Mouse (Mus musculus) olfactory bulb, adult 2 months (tissue): ENCODE data around the gene Cdca4.

Source experiments
- CTCF ChIP-seq: fragments of 200-500 bp; IDR thresholded peaks from 2 replicates; pipeline ENCODE4 v1.5.1; 2012; ENCODE audit warnings: low read depth, mild to moderate bottlenecking, low read length, moderate library complexity; ENCODE audit not compliant: insufficient read depth
- POLR2A ChIP-seq: fragments of 200-500 bp; IDR thresholded peaks from 2 replicates; pipeline ENCODE4 v1.6.1; 2012; ENCODE audit warnings: mild to moderate bottlenecking, low read depth, low read length, moderate library complexity; ENCODE audit not compliant: insufficient read depth

GRCm38 (mm10) chr12:112867106-112867674 lies 38.0 kb upstream of the Cdca4 start:
- TF ChIP-seq POLR2A (no peak), CTCF (no peak)
